8 mouse cellular contexts compared by ENCODE assay signal in genomic region chr4:137941871-137942781, GRCm38 (mm10). TPM values are rescaled to one million over a fixed set of nuclear protein-coding genes. Genes with fewer than 3 reads are reported as not detected.
DNase-seq lines count a peak whose midpoint lies in the region; ATAC-seq and TF ChIP-seq lines count a peak whose summit lies in the region.
"Had no signal": no experiment of that assay in that cellular context is flagged by ENCODE, and none has a peak within 500 bp of the region (broad histone marks: within the 10 kb centered on the region; RNA-seq: fewer than 3 reads in every experiment).

No protein-coding gene starts in this region.

- no peak for TF ChIP-seq CTCF in lung, adult 2 months (IDR thresholded peaks at IDR 0.05; ENCODE audit: insufficient read depth, low read length)

- H3K9ac ChIP-seq in neural tube, embryonic 13.5 days: no peak overlapping the region; the same call in 1 of the 2 replicates
- H3K9ac ChIP-seq: neural tube, embryonic 12.5 days had no signal

- TF ChIP-seq POLR2A in lung, adult 2 months (IDR thresholded peaks at IDR 0.05; ENCODE audit: borderline replicate concordance, extremely low read depth, low read depth, low read length): no peak

- peak; percentile 25; the same call in 1 of the 2 replicates for ATAC-seq in neural tube, embryonic 13.5 days (ENCODE audit: low read depth)

- H3K4me3 ChIP-seq in neural tube, embryonic 13.5 days: no peak overlapping the region
- H3K4me3 ChIP-seq in lung, adult 2 months (replicated peaks; ENCODE audit: extremely low read depth, low read depth, low read length): no peak overlapping the region
- H3K4me3 ChIP-seq: neural tube, embryonic 12.5 days had no signal

- no peak for DNase-seq in neural tube, embryonic 10.5 days (ENCODE audit: extremely low spot score, low spot score)
- DNase-seq in cerebellum, adult 9-10 months: peak; percentile 88
- DNase-seq in heart, adult 8-10 months (ENCODE audit: low spot score): peak; percentile 74
- peak; percentile 64 for DNase-seq in lung, adult 2 months
- no peak for DNase-seq in urinary bladder, adult 18-20 months (ENCODE audit: low spot score in 2 of 2)
- DNase-seq in kidney, postnatal 36 days: no peak

- H3K4me1 ChIP-seq in neural tube, embryonic 13.5 days (replicated peaks): peaks cover 39% of the 10 kb centered on the region
- peaks cover 5% of the 10 kb centered on the region; the same call in 1 of the 2 replicates for H3K4me1 ChIP-seq in lung, adult 2 months (ENCODE audit: control insufficient read depth, insufficient read depth, low read length)

- H3K4me2 ChIP-seq in neural tube, embryonic 13.5 days: no peak overlapping the region
- H3K4me2 ChIP-seq: neural tube, embryonic 12.5 days had no signal

- H3K27me3 ChIP-seq in neural tube, embryonic 13.5 days: no peaks in the 10 kb centered on the region
- H3K27me3 ChIP-seq: neural tube, embryonic 12.5 days had no signal

- H3K36me3 ChIP-seq in neural tube, embryonic 13.5 days: peaks cover 63% of the 10 kb centered on the region

- peak overlapping the region; percentile 62 for H3K27ac ChIP-seq in neural tube, embryonic 13.5 days (replicated peaks)
- H3K27ac ChIP-seq: neural tube, embryonic 12.5 days had no signal

- no peaks in the 10 kb centered on the region for H3K9me3 ChIP-seq in neural tube, embryonic 13.5 days
- H3K9me3 ChIP-seq: neural tube, embryonic 12.5 days had no signal

- WGBS in neural tube, embryonic 13.5 days: 54% methylated on average over 17 of the region's 17 CpGs
- WGBS in lung, adult 2 months: 46% methylated on average over 17 of the region's 17 CpGs

RNA-seq across cellular contexts. Expression of gene Eif4g3, which starts 50.7 kb away (rescaled TPM):
- 51.1 TPM in 2 replicates for polyA plus RNA-seq in neural tube, embryonic 13.5 days (2015; fragmentation: Nextera tagmentation; extraction: Ambion mirVana)
- 10 to 100 TPM; 36.5 to 42.9 (median 41.0) TPM for total RNA-seq in heart, adult 8-10 months (2022)
- polyA plus RNA-seq in lung, adult 2 months (2012; rRNA removed): 69.8 and 79.4 TPM in 2 replicates

Comparison
In these comparisons a context has a peak if more than half of its experiments do, and no peak if none do; other contexts are left out.
1. DNase-seq: peak in cerebellum, adult 9-10 months (single experiment), heart, adult 8-10 months (single experiment) and lung, adult 2 months (single experiment); none in neural tube, embryonic 10.5 days (single experiment), urinary bladder, adult 18-20 months (0 of 2) and kidney, postnatal 36 days (0 of 2).